Mouse (Mus musculus) kidney, adult 11 months (tissue): ENCODE measurements around the gene Tanc1.

Experiments
- DNase-seq: peaks from one replicate; pipeline ENCODE4 v3.0.0; 2022

The Tanc1 gene

DNA sequence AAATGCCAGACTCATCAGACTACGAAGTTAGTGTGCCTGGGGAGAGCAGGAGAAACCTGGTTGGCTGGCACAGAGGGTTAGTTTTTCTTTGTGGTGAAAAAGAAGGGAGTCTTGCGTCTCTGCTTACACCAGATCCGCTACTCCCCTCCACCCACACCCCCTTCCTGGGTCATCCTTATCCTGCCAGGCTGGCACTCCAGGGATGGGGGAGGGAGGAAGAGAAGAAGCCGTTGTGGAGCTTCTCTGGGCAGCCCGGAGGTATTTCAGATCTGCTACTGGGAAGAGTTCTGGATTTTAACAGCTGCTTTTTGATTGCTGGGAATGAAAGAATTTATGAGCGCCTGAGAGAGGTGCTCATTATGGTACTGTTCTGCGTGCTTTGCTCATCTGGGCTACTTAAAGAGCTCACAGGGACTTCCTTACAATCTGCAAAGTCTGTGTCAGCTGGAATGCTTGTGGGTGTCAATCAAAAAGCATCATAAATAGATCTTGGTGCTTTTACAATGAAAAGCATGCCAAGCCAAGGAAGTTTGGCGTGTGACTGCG is 1.7 kb downstream of the Tanc1 start:
- peak; percentile 28 for DNase-seq

DNA sequence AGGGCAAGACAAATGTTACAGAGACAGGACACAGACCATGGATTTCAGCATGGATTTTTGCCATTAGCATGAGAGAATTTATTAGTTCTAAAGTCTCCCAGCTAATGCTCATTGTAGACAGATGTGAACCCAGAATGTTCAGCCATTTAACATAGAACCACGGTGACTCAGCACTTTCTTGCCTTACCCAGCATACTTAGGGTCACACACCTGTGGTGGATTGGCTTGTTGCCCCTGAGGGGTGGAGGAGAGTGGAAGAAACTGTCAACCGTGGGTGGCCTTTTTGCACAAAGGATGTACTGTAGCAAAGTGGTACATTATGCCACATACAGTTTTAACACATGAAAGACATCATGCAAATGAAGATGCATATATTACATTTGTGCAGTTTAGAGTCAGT is 5.0 kb downstream of the Tanc1 start:
- no peak for DNase-seq

DNA sequence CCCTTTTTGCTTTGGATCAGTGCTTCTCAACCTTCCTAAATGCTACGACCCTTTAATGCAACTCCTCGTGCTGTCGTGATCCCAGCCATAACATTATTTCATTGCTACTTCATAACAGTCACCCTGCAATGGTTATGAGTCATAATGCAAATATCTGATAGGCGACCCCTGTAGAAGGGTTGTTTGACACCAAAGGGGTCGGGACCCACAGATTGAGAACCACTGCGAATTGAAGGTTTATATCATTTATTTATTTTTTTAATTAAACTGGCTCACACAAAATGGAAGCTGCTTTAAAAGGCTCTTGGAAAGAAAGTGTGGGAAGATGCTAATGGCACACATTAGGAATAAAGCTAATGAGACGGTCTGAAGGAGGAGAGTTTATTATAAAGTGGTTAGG is 7.2 kb downstream of the Tanc1 start:
- no peak for DNase-seq

DNA sequence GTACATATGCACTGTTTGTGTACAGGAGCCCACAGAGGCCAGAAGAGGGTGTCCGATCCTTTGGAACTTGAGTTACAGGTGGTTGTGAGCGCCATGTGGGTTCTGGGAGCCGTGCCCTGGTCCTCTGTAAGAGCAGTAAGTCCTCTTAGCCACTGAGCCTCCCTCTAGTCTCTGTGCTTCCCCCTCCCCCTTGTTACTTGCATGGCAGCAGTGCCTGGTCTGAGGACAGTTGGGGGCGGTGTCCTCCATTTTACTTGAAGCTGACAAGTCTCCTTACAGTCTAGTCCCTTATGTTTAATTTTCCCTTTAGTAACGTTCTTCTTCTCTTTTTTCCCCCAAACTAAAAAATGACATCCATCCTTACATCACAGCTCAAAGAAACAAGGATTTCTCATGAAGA is 8.8 kb downstream of the Tanc1 start:
- no peak for DNase-seq

DNA sequence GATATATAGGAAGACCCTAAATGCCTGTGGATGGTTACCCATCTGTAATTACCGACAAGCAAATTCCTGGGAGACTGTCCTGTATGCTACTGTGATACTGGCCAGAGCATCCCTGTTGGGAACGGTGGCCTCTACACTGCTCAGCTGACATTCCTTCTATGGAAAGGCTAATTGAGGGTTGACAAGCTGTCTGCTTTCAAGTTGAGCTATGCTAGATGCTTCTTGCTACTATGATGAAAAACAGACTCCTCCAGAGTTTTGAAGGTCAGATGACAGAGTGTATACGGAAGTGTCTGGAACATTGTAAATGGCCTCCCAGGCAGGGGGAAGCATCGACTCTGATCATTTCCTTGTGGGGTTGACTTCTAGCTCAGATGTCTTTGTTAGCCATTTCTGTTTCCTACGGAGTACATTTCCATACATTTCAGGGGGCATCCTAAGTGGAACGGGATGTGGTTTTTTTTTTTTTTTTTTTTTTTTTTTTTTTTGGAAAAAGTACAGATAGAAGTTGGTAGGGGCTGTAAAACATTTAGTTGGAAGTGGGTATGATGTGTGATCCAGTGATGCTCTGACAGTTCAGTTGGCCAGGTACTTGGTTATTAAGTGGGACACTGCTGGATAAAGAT is 10.8 kb downstream of the Tanc1 start:
- no peak for DNase-seq

DNA sequence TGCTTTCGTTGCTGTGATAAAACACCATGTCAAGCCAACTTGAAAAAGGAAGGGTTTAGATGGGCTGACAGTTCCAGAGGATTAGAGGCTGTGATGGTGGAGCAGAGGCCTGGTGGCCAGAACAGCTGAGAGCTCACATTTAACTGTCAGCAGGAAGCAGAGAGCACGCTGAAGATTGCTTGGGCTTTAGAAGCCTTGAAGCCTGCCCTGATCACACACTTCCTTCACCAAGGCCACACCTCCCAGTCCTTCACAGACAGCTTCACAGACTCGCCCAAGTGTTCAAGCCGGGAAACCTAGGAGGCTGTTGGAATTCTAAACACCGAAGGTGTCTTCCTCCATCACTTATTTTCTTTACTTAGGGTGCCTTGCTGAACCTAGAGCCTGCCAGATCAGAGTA is 12.0 kb downstream of the Tanc1 start:
- no peak for DNase-seq

DNA sequence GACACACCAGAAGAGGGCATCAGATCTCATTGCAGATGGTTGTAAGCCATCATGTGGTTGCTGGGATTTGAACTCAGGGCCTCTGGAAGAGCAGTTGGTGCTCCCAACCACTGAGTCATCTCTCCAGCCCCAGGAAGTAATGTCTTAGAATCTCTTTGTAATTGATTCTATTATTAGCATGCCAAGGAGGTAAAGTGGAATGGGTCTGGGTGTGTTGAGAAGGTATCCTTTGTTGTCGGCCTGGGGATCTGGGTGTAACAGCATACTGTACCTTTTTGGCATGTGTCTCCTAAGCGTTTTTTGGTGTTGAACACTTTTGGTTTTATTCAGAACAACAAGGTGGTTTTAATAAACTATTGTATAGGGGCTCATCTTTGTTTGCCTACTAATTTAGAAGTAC is 13.6 kb downstream of the Tanc1 start:
- no peak for DNase-seq

DNA sequence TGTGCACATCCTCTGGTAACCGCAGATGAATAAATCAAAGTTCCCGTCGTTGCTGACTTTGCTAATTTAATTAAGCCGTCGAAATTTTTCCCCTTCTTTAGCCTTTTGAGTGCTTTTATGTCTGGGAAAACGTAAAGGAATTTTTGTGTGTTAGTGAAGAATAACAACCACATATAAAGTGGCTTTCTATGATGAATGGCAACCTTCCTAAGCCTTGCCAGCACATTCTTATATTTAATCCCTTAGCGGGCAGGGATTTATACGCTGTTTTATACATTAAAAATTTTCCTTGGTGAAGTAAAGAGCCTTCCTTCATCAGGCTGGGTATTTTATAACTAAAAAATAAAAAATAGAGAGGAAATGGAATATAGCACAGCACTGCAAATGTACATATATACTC is 14.1 kb downstream of the Tanc1 start:
- DNase-seq, result no peak

DNA sequence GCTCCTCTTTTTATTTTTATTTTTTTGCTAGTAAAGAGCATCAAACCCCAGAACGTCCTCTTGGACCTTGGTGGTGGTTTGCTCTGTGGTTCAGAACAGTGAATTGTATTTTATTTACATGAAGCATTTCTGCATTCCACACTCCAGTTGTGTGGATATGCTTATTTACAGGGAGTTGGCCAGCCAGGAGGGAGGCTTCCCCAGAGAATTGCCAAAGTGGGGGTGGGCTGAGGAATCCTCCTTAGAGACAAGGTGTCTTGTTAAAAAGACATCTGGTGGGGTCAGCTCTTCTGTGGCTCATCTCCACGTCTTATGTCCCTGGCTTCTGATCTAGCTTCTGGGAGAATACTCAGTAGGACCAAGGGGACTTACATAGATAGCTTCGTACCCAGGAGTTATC is 14.6 kb downstream of the Tanc1 start:
- DNase-seq, result no peak

DNA sequence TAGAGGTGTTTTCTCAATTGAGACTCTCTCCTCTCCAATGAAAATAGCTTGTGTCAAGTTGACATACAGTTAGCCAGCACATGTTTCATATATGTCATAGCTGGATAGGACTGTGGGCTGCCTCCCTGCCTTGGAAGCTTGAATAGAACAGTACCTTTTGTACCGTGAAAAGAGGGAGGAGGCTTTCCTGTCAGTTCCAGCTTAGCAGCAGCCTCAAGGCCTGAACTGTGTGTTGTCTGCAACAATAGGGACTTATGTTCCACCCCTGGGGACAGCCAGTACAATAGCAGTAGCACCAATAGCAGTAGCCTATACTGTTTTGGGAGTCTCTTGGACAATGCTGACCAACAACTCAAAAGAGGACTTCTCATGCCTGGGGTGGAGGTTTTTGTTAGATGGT is 15.7 kb downstream of the Tanc1 start:
- no peak for DNase-seq

DNA sequence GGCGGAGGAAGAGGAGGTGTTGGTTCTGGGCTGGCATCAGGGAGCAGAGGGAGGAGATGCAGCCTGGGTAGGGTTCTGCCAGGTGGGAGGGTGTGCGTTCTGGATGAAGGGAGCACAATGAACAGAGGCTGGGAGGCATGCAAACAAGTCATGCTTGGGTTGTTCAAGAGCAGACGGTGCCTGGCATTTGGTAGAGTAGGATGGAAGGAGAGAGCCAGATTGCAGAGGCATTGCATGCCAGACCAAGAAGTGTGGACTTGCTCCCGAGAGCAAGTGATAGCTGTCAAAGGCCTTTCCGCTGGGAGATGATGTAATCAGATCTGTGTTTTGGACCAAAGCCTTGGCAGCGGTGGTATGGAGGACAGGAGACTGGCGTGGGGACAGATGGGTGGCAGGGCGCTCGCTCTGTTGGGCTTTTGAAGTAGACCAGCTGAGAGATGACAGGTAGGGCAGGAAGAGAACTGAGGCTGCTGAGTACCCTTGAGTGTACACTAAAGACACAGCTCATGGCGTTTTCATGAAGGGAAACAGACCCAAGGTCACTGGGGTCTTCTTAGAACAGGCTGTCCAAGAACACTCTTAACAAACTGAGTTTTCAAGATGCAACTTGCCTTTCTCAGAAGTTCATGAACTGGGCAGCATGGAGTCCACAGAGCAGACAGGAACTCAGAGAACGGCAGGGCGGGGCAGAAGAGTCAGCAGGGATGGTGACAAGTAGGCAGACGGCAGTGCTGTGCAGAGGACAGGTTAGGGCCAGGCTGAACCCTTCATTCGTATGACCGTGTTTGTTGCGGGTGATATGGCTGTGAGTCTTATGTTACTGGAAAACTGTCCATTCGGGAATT is 16.4 kb downstream of the Tanc1 start:
- peak; percentile 68 for DNase-seq

DNA sequence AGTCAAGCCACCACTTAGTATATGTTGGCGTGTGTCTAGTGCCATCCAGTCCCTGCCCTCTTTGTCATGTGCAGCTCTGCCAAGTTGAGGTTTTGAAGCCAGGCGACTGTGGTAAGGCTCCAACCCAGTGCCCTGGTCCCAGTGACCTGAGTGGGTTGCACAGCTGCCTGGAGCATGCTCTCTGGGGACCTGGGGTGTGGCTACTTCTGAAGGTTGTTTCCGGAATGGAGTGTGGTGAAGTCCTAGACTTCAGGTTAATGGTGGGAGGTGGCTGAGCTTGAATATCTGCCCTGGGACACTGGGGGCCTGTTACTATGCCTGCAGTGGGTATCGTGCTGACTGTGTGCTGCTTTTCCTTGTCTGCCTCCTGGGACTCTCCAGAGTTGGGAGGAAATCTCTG is 18.0 kb downstream of the Tanc1 start:
- no peak for DNase-seq

DNA sequence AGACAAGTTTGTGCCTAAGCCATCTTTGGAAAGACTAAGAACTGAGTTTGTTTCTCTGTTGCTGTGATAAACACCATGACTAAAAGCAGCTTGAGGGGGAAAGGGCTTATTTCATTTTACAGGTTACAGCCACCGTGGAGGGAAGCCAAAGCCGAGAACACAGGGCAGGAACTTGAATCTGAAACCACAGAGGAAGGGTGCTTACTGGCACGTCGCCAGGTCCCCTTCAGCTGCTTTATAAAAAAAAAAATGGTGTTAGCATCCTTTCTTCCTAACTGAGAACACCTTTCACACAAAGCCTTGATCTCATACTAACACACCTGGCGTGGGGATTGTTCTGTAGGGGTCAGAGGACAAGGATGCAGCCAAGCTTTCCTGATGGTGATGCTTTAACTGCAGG is 19.6 kb downstream of the Tanc1 start:
- no peak for DNase-seq

DNA sequence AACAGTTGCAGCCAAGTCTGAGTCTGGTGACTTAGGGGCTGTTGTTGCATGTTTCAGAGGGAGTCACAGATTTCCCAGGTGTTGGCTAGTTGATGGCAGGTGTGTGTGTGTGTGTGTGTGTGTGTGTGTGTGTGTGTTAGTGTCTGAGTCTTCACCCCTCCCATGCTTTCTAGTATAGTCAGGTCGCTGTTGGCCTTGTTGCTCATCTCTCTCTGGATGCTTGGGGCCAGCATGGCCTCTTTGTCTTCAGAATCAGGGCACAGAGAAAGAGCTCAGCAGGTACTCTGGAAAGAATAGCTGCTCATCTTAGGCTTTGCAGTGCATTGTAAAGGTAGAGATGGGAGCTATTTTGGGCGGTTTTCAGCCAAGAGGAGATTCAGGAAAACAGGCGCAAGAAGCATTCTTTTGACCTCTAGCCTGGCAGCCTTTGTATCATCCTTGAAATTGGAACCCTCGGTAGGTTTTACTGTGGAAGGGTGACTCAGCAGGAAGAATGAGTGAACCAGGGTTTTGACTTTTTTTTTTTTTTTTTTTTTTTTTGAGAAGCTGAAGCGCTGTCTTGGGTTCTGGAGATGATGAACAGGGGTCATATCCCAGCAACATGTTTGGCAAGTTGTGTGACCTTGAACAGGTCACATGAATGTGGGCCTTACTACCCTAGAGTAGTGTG is 22.1 kb downstream of the Tanc1 start:
- no peak for DNase-seq

DNA sequence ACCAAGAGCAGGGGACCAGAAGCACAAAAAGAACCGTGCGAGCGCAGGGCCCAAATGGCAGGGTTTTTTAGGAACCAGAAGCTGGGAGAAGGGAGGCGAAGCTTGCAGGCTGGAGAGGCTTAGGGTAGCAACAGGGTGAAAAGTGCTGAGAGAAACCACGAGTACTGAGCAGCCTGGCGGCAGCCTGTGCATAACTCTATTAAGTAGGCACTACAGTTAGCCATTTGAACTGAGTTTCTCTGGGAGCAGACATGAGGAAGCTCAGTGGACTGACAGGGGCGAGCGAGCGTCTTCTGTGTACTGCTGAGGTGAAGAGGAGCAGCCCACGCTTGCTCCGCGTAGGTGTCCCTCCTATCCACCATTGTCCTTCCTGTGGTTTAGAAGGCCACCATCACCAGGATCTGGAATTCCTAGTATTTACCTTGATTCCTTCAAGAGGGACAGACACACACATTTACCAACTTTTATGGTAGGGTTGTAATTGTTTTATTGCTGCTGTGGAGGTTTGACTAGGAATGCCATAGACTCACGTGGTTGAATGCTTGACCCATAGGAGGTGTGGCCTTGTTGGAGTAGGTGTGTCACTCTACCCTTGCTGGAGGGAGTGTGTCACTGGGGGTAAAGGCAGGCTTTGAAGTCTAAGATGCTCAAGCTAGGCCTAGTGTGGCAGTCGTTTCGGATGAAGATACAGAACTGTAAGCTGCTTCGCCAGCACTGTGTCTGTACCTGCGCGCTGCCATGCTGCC is 25.4 kb downstream of the Tanc1 start:
- DNase-seq, result no peak

DNA sequence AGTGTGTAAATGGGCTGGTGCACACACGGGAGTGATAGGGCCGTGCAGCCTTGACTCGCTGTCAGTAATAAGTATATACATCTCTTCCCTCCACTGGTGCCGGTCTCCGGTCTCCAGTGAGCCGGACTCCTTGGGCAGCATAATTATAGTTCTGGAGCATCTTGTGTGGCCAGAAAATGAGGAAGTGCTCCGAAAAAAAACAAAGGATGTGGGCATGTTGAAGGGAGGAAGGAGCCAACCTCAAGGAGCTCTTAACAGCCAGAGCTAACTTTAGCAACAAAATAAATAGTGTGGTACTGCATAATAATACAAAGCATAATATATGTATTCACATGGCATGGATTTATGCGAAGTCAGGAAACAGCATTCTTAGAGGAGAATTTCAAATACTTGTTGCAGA is 30.9 kb downstream of the Tanc1 start:
- no peak for DNase-seq

DNA sequence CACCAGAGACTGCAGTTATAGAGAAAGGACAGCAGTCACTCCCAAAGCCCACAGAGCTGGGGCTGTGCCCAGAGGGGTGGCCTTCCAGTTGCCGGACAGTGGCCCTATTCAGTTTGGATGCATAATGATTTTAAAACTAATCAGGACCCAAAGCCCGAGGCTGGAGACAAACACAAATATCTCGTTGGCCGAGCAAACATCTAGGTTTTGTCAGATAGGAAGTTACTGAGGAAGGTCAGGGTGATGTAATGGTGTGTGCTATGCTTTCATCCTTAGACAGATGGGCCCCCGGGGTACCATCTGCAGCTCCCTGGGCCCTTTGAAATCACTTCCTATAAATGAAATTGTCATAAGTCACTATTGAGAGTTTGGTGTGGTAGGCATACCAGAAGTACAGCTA is 33.0 kb downstream of the Tanc1 start:
- DNase-seq, result peak; percentile 35

DNA sequence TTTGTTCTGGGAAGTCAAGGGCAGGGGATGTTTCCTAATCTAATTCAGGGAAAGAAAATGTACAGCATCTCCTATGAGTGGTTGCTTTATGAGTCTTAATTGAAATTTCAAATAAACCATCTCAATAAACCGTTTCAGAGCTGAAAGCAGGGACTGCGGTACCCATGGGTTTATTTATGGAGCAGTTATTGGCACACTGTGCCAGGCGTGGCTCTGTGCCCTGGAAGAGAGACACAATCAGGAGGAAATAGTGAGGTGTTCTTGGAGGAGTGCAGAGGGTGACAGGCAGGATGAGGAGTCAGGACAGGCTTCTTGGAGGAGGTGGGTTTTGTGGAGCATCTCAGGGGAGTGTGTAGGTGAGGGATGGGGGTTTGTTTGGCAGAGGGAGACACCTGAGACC is 33.7 kb downstream of the Tanc1 start:
- no peak for DNase-seq

DNA sequence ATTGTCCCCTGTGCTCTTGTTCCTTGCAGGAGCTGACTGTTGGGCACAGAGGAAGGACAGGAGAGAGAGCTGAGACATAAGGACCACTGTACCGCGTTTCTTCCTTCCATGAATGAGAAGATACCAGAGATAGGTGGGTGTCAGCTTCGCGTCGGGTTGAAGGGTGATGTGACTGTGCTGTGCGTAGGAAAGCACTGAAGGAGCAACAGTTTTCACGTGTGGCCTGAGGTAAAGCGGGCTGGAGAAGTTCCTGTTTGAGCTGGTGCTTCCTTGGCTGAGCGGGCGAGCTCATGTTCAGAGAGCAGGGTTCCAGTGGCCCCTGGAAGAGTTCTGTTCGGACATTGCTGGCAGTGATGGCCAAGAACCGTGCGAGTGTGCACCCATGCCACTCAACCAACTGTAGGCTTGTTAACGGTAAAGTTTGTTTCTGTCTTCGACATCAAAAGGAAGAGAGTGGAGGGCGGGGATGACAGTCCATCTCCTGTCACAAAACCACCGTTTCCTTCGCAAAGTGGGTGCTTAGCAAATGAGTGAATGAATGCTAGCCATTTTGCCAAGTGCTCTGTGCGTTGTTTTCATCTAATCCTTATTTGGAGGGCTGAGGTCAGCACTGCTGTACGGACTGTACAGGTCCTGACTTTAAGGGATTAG is 35.0 kb downstream of the Tanc1 start:
- no peak for DNase-seq

DNA sequence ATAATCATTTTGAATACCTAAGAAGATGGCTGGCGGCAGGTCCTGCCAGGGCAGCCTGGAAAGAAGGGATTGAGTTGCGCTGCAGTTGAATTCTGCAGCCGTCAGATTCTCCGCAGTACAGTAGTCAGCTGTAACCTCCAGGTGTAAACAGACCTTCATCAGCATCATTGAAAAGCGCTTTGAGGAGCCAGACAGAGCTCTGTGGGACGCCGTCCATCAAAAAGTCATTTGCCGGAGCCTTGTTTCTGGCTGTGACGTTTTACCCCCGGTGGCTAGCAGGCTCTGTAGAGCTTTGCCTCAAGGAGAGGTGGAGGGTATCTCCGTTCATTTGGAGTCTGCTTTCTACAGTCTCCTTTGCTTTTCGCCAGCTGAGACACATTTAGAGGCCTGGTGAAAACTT is 36.6 kb downstream of the Tanc1 start:
- no peak for DNase-seq

DNA sequence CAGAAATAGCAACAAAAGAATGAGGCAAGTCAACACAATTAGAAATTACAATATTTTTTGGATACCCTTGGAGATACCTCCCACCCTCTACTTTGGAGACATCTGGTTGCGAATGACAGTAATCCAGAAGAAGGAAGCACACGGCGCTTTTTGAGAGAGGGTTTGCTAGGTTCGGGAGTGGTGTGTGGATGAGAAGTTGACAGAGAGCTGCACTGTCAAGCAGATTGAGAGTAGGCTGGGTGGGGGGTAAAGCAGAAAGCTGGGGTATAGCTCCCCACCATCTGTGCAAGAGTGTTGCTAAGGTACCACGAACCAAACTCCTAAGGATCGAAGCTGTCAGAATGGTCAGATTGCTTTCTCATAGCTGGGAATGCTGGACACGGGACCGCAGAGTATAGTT is 40.0 kb downstream of the Tanc1 start:
- no peak for DNase-seq

DNA sequence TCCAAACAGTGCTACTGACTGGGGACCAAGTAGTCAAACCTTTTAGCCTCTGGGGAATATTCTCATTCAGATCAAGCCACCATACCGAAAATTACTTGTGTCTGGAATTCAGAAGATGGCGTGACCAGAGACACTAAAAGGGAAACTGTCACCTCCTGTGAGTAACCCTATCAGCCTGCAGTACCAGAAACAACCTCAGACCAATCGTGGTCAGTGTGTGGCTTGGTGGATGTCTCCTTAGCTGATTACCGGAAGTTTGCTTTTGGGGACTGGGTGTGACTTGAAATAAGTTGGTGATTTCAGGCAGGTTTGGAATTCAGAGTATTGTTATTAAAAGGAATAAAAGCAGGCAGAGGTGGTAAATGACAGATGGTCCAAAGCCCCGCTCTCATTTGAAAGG is 40.9 kb downstream of the Tanc1 start:
- no peak for DNase-seq
